Mouse (Mus musculus): ENCODE results near the gene Tyro3.

Tyro3 gene

DNA sequence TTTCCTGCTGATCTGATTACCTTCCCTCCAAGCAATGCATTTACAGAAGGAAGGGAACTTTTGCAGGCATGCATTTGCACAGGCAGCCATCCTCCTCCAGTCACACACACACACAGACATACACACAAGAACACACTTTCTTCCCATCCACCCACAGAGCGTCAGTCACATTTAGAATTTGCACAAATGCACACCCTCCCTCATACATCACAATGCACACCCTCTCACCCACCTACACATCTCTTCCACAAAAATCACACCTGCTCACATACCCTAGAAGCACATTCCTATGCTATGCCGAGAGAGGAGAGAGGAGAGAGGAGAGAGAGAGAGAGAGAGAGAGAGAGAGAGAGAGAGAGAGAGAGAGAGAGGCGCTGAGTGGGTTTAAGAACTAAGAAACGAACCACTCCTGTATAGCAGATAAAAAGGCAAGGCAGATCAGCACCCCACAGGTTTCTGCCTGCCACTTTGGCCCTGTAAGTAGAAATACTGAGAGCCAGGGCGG is at the start of gene Tyro3:
Gene Tyro3, plus strand, starts transcription at position 455 of the 505 bp plus-strand sequence.
- DNase-seq (ENCODE audit: extremely low read depth, low read depth): no peak

DNA sequence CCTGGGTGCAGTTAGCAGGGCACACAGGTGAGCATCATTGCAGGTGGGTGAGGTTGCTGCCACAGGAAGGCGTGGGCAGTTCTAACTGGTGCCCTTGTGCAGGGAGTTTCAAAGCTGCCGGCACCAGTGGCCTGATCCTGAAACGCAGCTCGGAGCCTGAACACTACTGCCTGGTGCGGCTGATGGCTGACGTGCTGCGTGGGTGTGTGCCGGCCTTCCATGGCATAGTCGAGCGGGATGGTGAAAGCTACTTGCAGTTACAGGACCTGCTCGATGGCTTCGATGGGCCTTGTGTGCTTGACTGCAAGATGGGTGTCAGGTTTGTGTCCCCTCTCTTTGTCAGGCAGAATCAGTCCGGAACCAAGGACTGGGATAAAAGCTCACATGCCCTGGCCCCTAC is 48.3 kb upstream of the Tyro3 start:
- DNase-seq (ENCODE audit: extremely low read depth, low read depth): no peak

DNA sequence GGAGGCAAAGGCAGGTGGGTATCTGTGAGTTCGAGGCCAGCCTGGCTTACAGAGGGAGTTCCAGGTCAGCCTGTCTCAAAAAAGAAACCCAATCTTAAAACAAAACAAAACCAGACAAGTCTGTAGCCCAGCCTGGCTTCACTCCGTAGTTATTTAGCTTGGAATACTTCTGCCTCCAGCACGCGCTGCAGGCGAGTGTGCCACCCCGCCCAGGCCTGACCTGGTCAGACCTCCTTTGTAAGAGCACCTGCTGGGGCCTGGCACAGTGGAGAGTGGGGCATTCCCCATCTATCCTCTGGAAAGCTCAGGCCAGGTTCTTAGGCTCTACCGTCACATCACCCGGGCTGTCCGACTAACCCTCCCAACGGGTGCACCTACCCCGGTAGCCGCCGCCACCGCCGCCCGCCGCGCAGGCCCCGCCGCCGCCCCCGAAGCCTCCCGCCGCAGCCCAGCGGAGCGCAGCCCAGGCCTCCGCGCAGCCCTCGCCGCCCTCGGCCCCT is 39.9 kb upstream of the Tyro3 start:
- no peak for DNase-seq (ENCODE audit: extremely low read depth, low read depth)

DNA sequence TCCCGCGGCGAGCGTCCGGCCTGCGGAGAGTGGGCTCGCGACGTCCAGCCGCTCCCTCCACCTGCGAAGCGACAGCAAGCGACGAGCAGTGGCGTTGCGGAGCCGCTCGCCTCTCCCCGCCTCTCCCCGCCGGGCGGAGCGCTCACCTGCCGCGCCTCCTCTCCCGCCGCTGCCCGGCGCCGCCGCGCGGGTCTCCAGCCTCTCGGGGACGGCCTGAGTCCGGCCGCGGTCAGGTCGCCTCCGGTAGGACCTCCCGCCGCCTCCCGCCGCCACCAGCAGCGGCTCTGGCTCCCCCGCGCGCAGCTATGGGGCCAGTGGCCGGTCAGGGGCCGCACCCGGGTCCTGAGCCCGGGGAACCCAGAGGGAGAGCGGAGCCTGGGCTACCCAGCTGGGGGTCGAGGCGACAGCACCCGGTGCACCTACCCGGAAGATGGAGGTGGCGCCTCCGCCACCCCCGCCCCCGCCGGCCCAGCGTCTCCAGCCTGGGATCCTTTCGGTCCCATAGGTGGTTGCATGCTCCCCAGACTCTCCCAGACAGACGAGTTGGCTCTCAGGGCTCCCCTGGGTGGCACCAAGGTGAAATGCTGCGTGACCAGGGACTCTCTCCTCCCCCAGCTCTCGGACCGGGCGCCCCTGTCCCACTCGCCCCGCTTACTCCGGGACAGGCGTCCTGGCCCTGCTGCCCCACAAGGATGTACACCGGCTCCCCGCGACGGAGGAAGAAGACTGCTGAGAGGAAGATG is 39.3 kb upstream of the Tyro3 start:
- DNase-seq (ENCODE audit: extremely low read depth, low read depth): no peak

DNA sequence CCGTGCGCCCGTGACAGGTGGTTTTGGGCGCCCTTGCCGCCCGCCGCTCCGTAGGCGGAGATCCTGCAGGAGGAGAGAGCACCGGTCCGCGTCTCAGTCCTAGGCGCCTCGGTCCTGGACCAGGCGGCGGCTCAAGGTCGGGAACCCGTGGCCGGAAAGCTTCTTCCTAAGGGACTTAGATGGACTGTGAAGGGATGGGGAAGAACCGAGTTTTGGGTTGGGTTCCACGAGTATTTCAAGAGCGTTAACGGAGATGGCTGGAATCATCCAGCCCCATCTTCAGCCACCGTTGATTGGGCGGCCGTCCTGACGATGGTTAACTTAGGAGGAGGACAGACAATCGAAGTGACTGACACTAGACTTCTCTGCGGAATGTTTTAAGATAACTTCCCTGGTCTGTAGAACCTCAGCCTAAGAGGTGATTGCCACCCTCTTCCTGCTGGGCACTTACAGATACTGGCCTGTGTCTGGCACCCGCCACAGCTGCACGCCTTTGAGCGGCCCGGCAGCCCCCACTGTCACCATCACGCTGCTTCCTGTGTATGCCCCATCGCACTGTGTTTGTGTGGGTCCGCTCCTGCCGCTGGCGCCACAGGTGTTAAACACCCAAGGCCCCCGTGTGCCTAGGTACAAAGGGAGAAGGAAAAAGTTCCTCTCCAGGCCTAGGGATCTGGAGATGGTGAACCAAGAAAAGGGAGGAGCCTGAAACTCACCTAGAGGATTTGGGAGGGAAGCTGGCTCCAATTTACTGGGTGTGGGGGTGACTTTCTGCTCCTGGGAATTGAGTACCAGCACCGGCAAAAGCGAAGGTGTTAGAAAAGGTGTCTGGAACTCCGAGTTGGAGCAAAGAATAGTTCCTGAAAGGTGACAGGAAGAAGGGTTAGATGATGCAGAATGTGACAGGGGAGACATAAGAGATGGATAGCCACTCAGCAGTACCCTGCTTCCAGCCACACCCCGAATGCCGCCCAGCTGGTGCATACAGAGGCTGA is 38.4 kb upstream of the Tyro3 start:
- no peak for DNase-seq (ENCODE audit: extremely low read depth, low read depth)

DNA sequence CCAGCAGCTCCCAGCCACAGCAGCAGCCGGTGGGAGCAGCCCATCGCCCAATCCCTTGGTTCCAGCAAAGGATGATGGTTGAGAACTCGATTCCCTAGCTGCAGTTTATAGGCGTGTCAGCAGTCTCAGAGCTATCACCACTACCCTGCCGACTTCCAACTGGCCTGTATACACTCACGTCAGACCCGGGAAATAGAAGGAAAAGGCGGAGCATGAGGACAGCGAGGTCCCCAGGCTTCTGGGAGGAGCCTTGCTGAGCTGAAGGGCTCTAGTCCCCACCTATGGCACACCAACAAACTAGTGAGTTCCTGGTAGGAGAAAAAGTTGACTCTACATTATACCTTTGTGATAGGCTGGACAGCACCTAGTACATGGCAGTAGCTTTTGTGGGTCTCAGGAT is 37.3 kb upstream of the Tyro3 start, which contains the start of gene Ltk:
Gene Ltk, minus strand, starts transcription at position 181 of the 400 bp plus-strand sequence.
- no peak for DNase-seq (ENCODE audit: extremely low read depth, low read depth)

DNA sequence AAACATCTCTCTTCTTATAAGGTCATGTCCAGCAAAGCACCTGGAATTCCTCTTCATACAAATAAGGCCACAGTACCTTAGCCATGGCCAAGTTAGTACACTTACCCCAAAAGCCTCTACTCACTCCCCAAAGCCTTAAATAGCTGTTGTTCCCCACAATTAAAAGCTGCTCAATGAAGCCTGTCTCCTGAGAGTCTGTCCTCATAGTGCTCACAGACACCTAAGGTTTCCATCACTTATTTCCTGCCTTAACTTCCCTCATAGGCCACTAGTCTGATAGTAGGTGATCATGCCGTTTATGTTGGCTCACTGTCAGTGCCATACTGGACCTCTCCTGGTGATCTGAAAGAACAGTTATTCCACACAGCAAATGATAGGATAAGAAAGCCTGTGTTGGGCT is 35.3 kb upstream of the Tyro3 start:
- DNase-seq (ENCODE audit: extremely low read depth, low read depth): no peak

DNA sequence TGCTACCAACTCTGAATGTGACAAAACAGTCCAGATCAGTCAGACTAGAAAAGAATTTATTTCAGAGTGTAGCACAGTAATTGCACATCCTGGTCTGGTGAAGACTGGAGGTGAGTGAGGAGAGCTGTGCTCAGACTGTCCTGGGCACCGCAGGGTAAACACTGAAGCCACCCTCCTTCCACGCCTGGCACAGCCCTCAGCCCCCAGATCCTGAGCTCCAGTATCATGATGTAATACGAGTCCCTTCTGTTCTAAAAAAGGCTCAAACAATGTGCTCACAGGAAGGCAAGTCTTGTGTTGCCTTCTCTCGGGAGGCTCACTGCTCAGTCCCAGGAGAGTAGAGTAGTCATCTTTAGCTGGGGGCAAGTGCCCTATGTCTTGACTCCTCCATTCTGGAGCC is 33.6 kb upstream of the Tyro3 start:
- DNase-seq (ENCODE audit: extremely low read depth, low read depth): no peak

DNA sequence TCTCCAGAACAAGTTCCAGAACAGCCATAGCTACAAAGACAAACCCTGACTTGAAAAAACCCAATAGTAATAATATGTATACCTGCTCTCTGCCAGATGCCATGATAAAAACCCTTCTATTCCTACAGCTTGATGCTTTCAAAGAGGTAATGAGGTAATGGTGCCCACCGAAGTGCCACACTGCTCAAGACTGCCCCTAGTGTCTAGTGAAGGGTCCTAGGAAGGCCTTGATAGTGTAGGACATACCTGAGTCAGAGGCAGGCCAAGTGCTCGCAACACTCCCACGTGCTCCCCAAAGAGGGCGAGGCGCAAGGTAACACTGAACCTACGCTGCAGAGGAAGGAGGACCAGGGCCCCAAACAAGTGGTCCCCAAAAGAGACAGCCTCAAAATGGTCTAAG is 30.3 kb upstream of the Tyro3 start:
- DNase-seq (ENCODE audit: extremely low read depth, low read depth): no peak

DNA sequence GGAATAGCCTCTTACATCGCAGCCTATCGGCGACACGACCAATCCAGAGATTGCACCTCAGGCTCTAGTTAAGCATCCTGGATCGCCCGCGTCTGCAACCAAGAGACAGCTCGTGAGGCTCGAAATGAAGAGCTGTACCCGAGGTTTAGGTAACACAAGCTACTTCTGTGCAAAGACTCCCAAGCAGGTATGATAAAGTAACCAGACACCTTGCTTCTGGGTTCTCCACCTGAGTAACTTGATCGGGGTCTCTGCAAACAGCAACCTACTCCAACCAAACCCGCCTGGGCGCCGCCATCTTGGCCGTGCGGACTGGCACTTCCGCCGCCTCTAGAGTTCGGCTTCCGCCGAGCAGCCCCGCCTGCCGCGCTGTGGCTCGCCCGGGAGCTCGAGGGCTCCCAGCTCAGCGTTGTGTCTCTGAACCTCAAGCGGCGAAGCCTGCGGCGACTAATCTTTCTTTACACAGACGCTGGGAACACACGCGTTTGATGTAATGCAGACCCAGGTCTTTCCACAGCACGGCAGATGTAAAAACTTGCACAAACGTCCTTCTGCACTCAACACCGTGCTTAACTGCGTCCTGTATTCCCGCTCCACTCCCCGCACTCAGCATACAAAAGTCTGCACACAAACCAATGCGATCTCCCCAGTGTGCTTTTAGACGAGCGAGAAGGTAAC is 10.2 kb upstream of the Tyro3 start, which contains the start of gene Rpap1:
Gene Rpap1, minus strand, starts transcription at position 332 of the 678 bp plus-strand sequence.
- DNase-seq (ENCODE audit: extremely low read depth, low read depth): peak; percentile 55

DNA sequence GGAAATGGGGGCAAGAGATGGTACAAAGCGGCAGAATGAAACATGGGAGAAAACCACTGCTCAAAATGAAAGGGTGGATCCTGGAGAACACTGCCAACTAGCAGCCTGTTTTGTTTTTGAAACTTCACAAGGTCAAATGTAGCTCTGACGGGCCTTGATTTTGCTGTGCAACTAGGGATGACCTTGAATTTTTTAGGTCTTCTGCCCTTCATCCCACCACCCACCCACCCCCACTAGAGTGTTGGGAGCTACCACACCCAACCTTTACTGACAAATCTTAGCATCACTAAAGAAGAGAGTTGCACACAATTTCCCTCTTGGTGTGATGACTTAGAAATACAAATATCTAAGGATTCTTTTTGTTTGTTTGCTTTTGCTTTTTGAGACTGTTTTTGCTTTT is 7.5 kb upstream of the Tyro3 start:
- no peak for DNase-seq (ENCODE audit: extremely low read depth, low read depth)

DNA sequence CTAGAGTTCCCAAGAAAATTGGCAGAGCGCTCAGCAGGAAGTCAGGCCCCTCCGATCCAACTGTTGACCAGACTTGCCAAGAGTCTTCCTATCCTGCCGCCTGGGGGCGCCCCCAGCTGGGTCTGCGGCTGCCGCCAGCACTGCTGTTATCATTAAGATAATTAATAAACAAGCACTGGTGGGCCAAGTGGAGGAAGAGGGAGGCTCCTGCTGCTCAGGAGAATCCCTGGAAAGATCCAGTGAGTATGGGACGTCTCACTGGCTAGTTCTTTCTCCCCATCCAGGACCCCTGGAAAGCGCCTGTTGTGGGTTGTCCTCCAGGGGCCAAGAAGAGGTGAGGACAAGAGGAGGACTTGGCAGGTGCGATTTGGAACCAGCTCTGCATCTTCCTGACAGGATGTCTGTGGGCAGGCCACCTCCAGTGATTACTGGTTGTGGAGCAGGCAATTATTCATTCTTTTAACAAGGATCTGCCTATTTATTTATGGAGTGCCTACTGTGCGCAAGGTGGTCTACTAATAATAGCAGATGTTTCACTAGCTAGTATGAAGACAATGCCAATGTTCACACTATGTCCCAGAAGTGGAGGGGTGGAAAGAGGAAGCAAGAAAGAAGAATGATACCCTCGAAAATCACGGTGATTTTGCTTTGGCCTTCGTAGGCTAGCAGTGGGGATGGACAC is 854 bp downstream of the Tyro3 start:
- DNase-seq (ENCODE audit: extremely low read depth, low read depth): peak; percentile 44

DNA sequence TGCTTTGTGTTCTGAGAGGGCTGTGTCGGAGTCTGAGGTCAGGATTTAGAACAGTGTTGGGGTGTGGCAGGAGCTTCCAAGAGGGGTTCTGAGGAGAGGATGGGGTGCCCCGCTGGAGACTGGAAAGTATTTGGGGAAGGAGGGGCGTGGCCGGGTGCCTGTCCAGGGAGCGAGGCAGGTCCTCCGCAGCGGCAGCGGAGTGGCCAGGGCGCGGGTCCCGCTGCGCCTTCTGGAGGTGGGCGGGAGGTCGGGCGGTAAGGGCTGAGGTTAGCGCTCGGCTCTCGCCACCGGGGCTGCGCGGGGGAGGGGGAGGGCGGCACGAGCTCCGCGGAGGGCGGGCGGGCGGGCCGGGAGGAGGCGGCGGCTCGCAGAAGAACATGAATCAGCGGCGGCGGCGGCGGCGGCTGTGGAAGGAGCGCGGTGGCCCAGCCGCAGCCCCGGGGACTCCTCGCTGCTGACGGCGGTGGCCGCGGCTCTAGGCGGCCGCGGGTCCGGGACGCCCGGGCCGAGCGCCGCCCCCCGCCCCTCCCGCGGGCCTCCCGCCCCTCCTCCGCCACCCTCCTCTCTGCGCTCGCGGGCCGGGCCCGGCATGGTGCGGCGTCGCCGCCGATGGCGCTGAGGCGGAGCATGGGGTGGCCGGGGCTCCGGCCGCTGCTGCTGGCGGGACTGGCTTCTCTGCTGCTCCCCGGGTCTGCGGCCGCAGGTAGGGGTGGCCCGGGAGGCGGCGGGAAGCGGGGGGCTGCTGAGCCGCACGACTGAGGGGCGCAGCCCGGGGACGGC is 1.8 kb downstream of the Tyro3 start:
- DNase-seq (ENCODE audit: extremely low read depth, low read depth): peak; percentile 6

DNA sequence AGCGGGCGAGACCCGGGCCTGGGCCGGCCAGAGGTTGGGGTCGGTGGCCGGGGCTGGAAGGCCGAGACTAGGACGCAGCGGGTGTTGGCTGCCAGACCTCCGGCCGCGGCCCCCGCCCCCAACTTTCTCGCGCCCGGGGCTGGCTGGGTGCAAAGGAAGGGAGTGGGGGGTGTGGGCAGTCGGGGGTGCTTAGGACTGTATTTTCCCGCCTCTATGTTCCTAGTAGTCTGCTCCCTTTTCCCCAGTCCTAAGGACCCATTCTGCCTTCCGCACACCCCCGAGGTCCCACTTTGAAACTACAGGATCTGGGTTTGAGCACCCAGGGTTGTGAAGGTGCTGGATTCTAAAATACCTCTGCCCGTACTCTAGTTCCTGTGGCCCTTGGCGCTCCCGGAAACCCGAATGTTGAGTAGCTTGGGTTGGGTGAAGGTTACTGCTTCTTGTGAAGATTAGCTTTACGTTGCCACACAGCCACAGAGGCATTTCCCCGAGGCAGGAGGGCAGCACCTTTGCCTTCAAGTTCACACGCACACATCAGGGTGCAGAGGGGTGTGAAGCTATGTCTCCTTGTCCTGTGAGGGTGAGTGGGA is 2.5 kb downstream of the Tyro3 start:
- DNase-seq (ENCODE audit: extremely low read depth, low read depth): peak; percentile 27

DNA sequence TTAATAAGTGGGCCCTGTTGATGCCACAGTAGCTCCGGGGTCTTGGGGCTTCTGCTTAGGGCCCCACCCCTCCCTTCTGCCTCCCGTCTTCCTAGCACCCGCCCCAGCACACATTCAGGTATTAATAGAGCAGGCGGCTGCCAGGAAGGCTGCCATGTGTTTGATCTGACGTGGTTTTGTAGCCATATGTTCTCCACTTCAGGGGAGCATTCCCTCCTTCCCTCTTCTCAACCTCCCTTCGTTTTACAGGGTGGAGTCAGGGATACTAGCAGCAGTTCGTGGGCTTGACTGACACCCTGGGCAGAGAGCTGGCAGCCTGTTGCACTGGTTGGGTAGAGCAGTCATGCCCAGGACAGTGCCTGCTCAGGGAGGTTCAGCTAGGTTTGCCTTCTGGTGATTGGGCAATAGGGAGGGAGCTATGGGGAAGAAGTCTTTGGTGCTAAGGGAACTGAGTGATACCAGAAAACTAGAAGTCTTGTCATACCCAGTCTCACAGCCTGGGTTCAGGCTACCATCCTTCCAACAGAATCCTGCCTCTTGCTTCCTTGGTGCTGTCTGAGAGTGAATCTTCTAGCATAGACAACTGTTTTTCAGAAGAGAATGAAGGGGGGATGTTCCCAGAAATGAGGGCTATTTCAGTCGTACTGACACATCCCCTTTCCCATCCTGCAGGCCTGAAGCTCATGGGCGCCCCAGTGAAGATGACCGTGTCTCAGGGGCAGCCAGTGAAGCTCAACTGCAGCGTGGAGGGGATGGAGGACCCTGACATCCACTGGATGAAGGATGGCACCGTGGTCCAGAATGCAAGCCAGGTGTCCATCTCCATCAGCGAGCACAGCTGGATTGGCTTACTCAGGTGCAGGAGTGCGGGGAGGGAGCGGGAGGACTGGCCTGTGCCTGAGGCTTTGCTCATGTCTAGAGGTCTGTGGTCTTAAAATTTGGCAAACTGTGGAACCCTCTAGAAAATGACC is 3.6 kb downstream of the Tyro3 start:
- DNase-seq (ENCODE audit: extremely low read depth, low read depth): no peak

DNA sequence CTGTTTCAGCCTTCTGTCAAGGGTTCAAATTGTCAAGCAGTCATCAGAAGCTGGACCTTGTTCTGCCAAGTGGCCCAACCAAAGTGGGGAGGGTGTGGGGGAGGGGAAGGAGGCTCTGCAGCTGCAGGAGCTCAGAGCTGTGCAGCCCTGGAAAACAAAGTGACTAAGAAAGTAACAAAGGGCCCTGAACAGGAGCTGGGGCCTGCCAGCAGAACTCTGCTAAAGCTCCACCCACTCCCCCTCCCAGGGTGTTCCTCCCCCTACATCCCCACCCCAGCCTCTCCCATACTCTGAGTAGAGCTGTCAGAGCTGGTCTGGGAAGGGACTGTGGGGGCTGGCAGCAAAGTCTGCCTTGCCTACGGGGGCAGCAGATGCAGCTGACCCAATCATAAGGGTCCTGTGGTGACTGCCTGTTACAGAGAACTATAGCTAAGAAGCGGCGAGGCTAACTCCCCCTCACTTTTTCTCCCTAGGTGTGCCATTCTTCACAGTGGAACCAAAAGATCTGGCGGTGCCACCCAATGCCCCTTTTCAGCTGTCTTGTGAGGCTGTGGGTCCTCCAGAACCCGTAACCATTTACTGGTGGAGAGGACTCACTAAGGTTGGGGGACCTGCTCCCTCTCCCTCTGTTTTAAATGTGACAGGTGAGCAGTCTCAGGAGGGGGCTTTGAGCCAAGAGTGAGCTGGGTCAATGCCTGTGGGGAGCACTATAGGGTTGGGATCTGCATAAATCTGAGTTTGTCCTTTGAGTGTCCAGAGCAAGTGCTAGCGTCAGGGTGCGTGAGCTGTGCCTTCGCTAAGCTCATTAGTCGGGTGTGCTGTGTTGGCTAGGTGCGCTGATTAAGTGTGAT is 5.5 kb downstream of the Tyro3 start:
- DNase-seq (ENCODE audit: extremely low read depth, low read depth): no peak

DNA sequence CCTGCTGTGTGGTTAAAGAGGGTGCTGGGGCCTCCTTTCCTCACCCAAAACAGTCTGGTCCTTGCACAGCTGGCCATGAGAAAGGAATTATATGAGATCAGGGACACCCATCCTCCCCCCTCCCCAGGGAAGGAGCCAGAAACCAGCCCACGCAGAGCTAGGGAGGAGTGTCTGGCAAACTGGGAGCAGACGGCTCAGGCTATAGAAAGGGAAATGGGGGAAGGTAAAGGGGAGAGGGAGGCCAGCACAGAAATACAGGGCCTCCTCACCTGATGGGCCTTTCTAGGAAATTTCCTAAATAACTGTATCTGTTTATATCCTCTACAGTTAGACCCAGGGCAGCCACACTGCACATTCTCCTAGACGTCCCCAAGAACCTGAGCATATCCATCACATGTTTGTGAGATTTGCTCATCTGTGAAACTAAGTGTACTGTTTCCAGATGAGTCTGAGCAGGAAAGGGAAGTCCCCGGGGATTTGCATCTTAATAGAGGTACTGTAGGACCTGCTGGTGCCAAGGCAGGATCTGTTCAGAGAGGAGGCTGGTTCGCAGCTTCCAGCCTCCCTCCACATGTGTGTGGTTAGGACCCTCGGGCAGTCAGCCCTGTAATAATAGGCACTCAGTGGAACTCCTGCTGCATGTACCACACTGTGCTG is 6.2 kb downstream of the Tyro3 start:
- no peak for DNase-seq (ENCODE audit: extremely low read depth, low read depth)
